Mouse (Mus musculus): ENCODE measurements around the gene Dpf3.

Dpf3 gene

GRCm38 (mm10) chr12:83487476-83487991 is at the start of gene Dpf3:
Gene Dpf3, minus strand, starts transcription at chr12:83487716.
- DNase-seq, result peak; percentile 100

DNA sequence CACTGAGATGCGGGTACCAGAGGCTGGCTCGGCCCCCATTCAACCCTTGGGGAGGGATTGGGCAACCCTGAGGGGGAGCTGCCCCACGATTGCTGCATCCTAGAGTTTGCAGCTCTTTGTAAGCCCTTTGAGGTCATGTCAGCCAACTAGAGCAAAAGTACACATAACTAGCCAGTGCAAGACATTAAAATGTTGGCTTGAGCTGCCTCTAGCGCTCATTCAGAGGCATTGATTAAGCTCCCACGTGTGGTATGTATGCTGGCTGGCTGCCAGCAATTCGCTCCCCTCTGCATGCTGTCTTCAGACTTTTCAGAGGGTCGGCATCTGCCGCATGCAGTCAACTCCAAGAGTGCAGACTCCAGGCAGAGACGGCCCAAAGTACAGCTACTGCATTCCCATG is 48.5 kb upstream of the Dpf3 start:
- DNase-seq, result no peak

DNA sequence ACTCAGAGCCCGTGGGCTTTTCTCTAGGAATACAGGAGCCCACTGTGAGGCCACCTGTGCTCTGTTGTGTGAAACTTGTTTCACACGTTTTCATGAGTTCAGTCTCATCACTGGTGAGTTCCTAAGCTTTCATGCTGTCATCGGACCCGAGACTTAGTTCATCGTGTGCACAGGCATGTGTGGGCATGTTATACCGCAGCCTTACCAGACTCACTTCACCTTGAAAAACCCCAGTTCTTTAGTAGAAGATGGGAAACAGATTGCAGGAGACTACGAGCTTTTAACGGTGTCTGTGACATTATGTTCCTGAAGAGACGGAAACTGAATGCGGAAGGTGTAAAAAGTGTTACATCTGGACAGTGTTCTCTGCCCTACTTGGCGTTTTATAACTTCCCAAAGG is 47.9 kb upstream of the Dpf3 start:
- no peak for DNase-seq

DNA sequence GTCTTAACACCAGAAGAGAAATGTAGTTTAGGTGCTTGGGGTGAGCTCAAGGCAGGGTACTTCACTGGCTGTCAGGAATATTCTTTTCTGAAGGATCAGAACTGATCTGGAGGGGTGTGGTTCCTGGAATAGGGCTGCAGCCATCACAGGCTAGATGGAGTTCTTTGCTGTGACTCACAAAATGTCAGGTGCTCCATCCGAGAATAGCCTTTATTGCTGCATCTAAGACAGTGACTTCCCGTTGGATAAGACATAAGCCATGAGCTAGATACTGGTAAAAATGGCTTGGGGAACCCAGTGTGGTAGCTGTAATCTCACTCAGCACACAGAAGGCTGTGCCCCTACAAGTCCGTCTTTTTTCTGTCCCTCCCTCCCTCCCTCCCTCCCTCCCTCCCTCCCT is 46.7 kb upstream of the Dpf3 start:
- DNase-seq, result no peak

GRCm38 (mm10) chr12:83532966-83533365 is 45.5 kb upstream of the Dpf3 start:
- no peak for DNase-seq

DNA sequence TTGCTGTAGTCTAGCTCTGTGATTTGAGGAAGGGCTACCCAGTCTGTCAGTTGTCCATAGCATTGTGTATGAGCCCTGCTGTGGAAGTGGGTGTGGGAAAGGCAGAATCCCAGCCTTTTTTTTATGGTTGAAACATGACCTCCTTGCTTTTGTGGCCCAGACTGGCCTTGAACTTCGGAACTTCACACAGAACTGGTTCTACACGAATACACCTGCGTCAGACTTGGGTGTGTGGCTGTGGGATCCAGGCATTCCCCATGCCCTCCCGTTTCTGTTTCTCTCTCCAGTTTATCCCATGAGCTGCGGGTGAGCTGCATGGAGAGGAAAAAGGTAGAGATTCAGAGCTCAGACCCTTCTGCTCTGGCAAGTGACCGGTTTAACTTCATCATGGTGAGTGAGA is 44.5 kb upstream of the Dpf3 start:
- DNase-seq, result no peak

- DNase-seq, result no peak
These were observed 41.1 kb upstream of the Dpf3 start for GRCm38 (mm10) chr12:83528665-83529064.

GRCm38 (mm10) chr12:83527816-83528215 is 40.3 kb upstream of the Dpf3 start:
- no peak for DNase-seq

GRCm38 (mm10) chr12:83525822-83526544 is 38.5 kb upstream of the Dpf3 start:
- no peak for DNase-seq

DNA sequence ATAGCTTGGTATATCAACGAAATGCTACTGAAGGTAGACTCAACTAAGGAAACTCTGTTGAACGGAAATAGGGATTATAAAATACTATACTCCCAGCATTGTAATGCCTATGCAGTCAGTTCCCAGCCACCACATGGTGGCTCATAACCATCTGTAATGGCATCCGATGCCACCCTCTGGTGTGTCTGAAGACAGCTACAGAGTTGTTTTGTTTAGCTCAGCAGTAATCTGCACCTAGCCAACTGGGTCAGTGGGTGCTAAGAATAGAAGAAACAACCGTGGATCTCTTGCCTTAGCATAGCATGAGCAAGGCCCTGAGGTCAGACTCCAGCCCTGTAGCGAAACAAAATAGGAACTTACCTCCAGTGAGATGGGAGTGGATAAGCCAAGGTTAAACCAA is 36.8 kb upstream of the Dpf3 start:
- DNase-seq, result peak; percentile 45 to 51

DNA sequence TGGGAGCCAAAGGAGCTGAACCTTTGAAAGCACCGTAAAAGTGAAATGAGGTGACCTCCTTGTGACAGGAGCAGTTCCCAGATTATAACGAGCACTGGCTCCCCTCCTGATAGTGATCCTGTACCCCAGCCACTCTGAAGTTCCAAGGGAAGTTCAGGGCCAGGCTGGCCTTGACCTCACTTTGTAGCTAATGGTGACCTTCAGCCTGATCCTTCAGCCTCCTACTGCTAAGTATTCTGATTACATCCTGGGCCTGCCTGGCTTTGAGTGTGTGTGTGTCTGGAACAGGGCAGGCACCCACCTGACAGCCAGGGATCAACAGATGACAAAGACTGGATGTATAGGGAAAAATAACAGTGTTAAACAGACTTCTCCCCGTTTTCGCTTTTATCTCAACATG is 36.4 kb upstream of the Dpf3 start:
- DNase-seq, result no peak

DNA sequence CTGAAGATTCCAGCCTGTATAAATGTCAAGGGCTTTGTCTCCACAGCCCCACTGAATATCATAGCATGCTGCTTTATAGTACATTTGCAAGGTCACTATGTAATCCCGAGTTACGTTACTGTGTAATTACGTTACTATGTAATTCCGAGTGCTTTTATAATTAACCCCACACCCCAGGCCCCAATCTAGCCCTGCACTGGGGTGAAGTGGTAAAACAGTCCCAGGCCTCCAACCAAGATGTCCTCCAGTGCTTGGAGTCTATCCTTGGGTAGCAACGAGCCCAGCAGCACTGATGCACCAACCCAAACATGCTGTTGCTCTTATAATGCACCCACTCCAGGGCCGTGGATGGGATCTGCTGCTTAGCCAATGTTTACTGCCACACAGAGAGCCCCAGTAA is 35.5 kb upstream of the Dpf3 start:
- no peak for DNase-seq

GRCm38 (mm10) chr12:83521083-83521482 is 33.6 kb upstream of the Dpf3 start:
- no peak for DNase-seq

- peak; percentile 95 for DNase-seq
These were observed 32.9 kb upstream of the Dpf3 start, which contains the start of gene Dcaf4 for GRCm38 (mm10) chr12:83520311-83520890. Gene Dcaf4, plus strand, starts transcription at chr12:83520466.

GRCm38 (mm10) chr12:83517580-83517979 is 30.1 kb upstream of the Dpf3 start:
- DNase-seq, result no peak

DNA sequence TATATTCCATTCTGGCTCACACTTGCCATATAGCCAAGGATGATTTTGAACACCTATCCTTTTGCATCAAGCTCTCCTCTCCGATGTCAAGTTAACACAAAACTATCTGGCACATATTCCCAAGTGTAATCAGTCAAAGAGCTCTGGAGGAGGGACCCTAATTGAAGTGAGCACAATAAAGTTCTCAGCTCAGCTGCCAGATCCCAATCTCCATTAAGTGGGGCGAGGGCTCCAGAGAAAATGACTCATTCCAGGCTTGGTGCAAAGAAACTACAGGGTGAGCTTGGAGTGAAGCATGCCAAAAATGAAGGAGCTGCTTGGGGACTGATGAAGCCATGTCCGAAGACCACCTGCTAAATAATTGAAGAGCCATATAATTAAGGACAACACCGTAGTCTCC is 26.7 kb upstream of the Dpf3 start:
- no peak for DNase-seq

- DNase-seq, result no peak
These were observed 25.7 kb upstream of the Dpf3 start for GRCm38 (mm10) chr12:83513185-83513584.

- DNase-seq, result no peak
These were observed 25.3 kb upstream of the Dpf3 start for GRCm38 (mm10) chr12:83512783-83513182.

DNA sequence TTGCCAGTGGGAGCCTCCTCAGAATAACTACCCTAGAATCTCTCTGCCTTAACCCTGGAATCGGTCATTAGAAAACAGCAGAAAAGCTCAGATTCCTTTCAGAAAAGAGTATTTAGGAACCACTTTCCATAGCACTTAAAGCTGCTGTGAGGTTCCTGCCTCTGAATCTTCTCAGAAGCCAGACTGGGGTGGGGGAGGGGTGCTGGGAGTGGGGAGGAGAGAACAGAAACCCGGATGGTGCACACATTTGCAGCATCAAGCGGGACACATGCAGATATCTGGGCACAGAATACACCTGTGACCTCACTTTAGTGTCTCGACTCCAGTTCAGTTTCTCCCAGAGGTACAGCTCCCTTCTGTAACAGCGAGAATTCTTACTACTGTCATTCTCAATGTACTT is 23.1 kb upstream of the Dpf3 start:
- DNase-seq, result no peak

- DNase-seq, result no peak
These were observed 19.0 kb upstream of the Dpf3 start for GRCm38 (mm10) chr12:83506543-83506942.

DNA sequence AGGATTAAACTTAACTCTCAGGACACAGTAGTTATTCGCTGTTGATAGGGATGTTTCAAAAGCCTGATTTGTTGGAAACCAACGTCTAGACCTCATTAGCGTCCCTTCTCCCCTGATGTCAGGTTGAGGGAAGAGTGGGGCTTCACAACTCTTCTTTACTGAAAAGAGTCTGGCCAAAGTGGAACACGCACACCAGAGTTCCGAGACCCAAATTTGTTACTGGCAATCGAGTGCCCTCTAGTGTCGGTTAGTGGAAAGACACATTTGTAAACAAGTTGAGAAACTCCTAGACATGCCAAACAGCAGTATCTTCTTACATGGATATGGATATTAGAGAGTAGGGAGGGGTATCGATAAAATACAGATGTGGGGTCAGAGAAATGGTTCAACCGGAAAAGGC is 14.7 kb upstream of the Dpf3 start:
- peak; percentile 49 to 81 for DNase-seq

- DNase-seq, result no peak
These were observed 11.7 kb upstream of the Dpf3 start for GRCm38 (mm10) chr12:83499256-83499655.

DNA sequence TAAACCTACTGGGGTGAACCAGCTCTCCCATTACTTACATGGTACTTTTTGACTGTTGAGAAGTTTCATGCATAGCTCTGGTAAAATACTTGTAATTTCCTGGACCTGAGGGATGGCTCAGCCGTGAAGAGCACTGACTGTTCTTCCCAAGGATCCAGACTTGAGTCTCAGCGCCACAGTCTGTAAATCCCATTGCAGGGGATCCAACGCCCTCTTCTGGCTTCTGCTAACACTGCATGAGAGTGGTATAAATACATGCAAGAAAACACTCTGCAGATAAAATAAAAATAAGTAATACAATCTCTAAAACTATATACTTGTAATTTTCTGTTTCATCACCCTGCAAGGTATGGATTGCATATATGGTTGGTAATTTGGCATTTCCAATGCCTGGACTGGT is 10.4 kb upstream of the Dpf3 start:
- no peak for DNase-seq

DNA sequence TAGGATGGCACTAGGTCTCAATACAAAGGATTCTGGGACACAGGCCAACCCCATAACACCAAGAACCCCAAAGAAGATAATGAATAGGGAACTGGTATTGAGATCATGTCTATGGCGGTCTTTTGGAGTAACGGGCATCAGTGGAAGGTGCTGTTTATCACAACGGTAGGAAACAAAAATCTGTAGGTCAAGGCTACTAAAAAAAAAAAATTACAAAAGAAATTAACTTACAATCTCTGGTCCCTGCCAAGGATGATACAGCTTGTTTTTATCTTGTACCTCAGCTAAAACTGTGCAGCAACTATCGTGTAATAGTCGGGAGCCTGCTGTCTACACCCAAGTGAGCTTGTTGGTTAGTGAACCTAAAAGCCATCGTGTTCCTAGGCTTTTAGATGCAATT is 9.2 kb upstream of the Dpf3 start:
- DNase-seq, result no peak

- no peak for DNase-seq
These were observed 8.8 kb upstream of the Dpf3 start for GRCm38 (mm10) chr12:83496336-83496735.

Data from cerebellum, postnatal 36 days (tissue).